Mouse (Mus musculus): ENCODE data around the gene Ttc7b. TPM values are rescaled to one million over a fixed set of nuclear protein-coding genes. Genes with fewer than 3 reads are reported as not detected.

Gene Ttc7b
- polyA plus RNA-seq, 1 experiment: 9.2 TPM

GRCm38 (mm10) chr12:100356407-100356806 lies 164.2 kb downstream of the Ttc7b start:
- no peaks in the 10 kb centered on the region for H3K36me3 ChIP-seq (ENCODE audit: control insufficient read depth, insufficient read depth)
- no peak overlapping the region for H3K4me3 ChIP-seq (ENCODE audit: insufficient read depth, poor library complexity, severe bottlenecking)
- H3K79me2 ChIP-seq (ENCODE audit: control insufficient read depth, insufficient read depth): no peaks in the 10 kb centered on the region
- H3K79me3 ChIP-seq (ENCODE audit: low read depth): no peaks in the 10 kb centered on the region
- no peaks in the 10 kb centered on the region for H3K27me3 ChIP-seq (ENCODE audit: control insufficient read depth, insufficient read depth, insufficient read length)
- no peak overlapping the region for H3ac ChIP-seq (ENCODE audit: control insufficient read depth, insufficient read length, low read depth)
- no peak for TF ChIP-seq CEBPB (IDR thresholded peaks at IDR 0.05; ENCODE audit: low read depth)
- no peak for TF ChIP-seq MYOG (IDR thresholded peaks at IDR 0.05; ENCODE audit: control insufficient read depth, extremely low read depth, insufficient read length)
- no peak for TF ChIP-seq USF1 (IDR thresholded peaks at IDR 0.05; ENCODE audit: low read depth)
- no peak for TF ChIP-seq MAX (IDR thresholded peaks at IDR 0.05)
- TF ChIP-seq MYOD1 (IDR thresholded peaks at IDR 0.05; ENCODE audit: control insufficient read depth, insufficient read length, low read depth): no peak
- TF ChIP-seq FOSL1 (IDR thresholded peaks at IDR 0.05; ENCODE audit: insufficient read depth, low read length, poor library complexity, severe bottlenecking): no peak
- no peak for TF ChIP-seq CTCF (IDR thresholded peaks at IDR 0.05; ENCODE audit: control insufficient read depth, insufficient read depth, insufficient read length)

- no peak overlapping the region for H3K4me3 ChIP-seq (ENCODE audit: insufficient read depth, poor library complexity, severe bottlenecking)
- no peaks in the 10 kb centered on the region for H3K79me2 ChIP-seq (ENCODE audit: control insufficient read depth, insufficient read depth)
- H3K79me3 ChIP-seq (ENCODE audit: low read depth): no peaks in the 10 kb centered on the region
- H3ac ChIP-seq (ENCODE audit: control insufficient read depth, insufficient read length, low read depth): no peak overlapping the region
- TF ChIP-seq USF1 (IDR thresholded peaks at IDR 0.05; ENCODE audit: low read depth) (no peak), MAX (IDR thresholded peaks at IDR 0.05) (no peak), FOSL1 (IDR thresholded peaks at IDR 0.05; ENCODE audit: insufficient read depth, low read length, poor library complexity, severe bottlenecking) (no peak), MYOG (IDR thresholded peaks at IDR 0.05; ENCODE audit: control insufficient read depth, extremely low read depth, insufficient read length) (no peak), CTCF (IDR thresholded peaks at IDR 0.05; ENCODE audit: control insufficient read depth, insufficient read depth, insufficient read length) (no peak), MYOD1 (IDR thresholded peaks at IDR 0.05; ENCODE audit: control insufficient read depth, insufficient read length, low read depth) (no peak), CEBPB (IDR thresholded peaks at IDR 0.05; ENCODE audit: low read depth) (no peak)
- H3K27me3 ChIP-seq (ENCODE audit: control insufficient read depth, insufficient read depth, insufficient read length): no peaks in the 10 kb centered on the region
- H3K36me3 ChIP-seq (ENCODE audit: control insufficient read depth, insufficient read depth): no peaks in the 10 kb centered on the region
Measured at GRCm38 (mm10) chr12:100355565-100355964, 165.1 kb downstream of the Ttc7b start.

GRCm38 (mm10) chr12:100353954-100354353 lies 166.7 kb downstream of the Ttc7b start:
- Histone ChIP-seq H3K27me3 (ENCODE audit: control insufficient read depth, insufficient read depth, insufficient read length) (no peaks in the 10 kb centered on the region), H3ac (ENCODE audit: control insufficient read depth, insufficient read length, low read depth) (no peak overlapping the region), H3K79me2 (ENCODE audit: control insufficient read depth, insufficient read depth) (no peaks in the 10 kb centered on the region), H3K36me3 (ENCODE audit: control insufficient read depth, insufficient read depth) (no peaks in the 10 kb centered on the region), H3K79me3 (ENCODE audit: low read depth) (no peaks in the 10 kb centered on the region), H3K4me3 (ENCODE audit: insufficient read depth, poor library complexity, severe bottlenecking) (no peak overlapping the region)
- TF ChIP-seq FOSL1 (IDR thresholded peaks at IDR 0.05; ENCODE audit: insufficient read depth, low read length, poor library complexity, severe bottlenecking): no peak
- TF ChIP-seq CTCF (IDR thresholded peaks at IDR 0.05; ENCODE audit: control insufficient read depth, insufficient read depth, insufficient read length): no peak
- no peak for TF ChIP-seq MYOG (IDR thresholded peaks at IDR 0.05; ENCODE audit: control insufficient read depth, extremely low read depth, insufficient read length)
- peak; percentile 42 for TF ChIP-seq CEBPB (IDR thresholded peaks at IDR 0.05; ENCODE audit: low read depth)
- TF ChIP-seq USF1 (IDR thresholded peaks at IDR 0.05; ENCODE audit: low read depth): no peak
- TF ChIP-seq MYOD1 (IDR thresholded peaks at IDR 0.05; ENCODE audit: control insufficient read depth, insufficient read length, low read depth): no peak
- peak; percentile 88 for TF ChIP-seq MAX (IDR thresholded peaks at IDR 0.05)

GRCm38 (mm10) chr12:100353075-100353782 lies 167.4 kb downstream of the Ttc7b start:
- no peaks in the 10 kb centered on the region for H3K79me2 ChIP-seq (ENCODE audit: control insufficient read depth, insufficient read depth)
- H3K36me3 ChIP-seq (ENCODE audit: control insufficient read depth, insufficient read depth): no peaks in the 10 kb centered on the region
- no peaks in the 10 kb centered on the region for H3K27me3 ChIP-seq (ENCODE audit: control insufficient read depth, insufficient read depth, insufficient read length)
- TF ChIP-seq MAX (IDR thresholded peaks at IDR 0.05) (no peak), CEBPB (IDR thresholded peaks at IDR 0.05; ENCODE audit: low read depth) (no peak), MYOG (IDR thresholded peaks at IDR 0.05; ENCODE audit: control insufficient read depth, extremely low read depth, insufficient read length) (no peak), MYOD1 (IDR thresholded peaks at IDR 0.05; ENCODE audit: control insufficient read depth, insufficient read length, low read depth) (no peak), USF1 (IDR thresholded peaks at IDR 0.05; ENCODE audit: low read depth) (no peak), FOSL1 (IDR thresholded peaks at IDR 0.05; ENCODE audit: insufficient read depth, low read length, poor library complexity, severe bottlenecking) (no peak), CTCF (IDR thresholded peaks at IDR 0.05; ENCODE audit: control insufficient read depth, insufficient read depth, insufficient read length) (no peak)
- H3ac ChIP-seq (ENCODE audit: control insufficient read depth, insufficient read length, low read depth): no peak overlapping the region
- no peaks in the 10 kb centered on the region for H3K79me3 ChIP-seq (ENCODE audit: low read depth)
- no peak overlapping the region for H3K4me3 ChIP-seq (ENCODE audit: insufficient read depth, poor library complexity, severe bottlenecking)

- TF ChIP-seq MAX (IDR thresholded peaks at IDR 0.05) (no peak), FOSL1 (IDR thresholded peaks at IDR 0.05; ENCODE audit: insufficient read depth, low read length, poor library complexity, severe bottlenecking) (no peak), CEBPB (IDR thresholded peaks at IDR 0.05; ENCODE audit: low read depth) (no peak), MYOG (IDR thresholded peaks at IDR 0.05; ENCODE audit: control insufficient read depth, extremely low read depth, insufficient read length) (no peak), CTCF (IDR thresholded peaks at IDR 0.05; ENCODE audit: control insufficient read depth, insufficient read depth, insufficient read length) (no peak), MYOD1 (IDR thresholded peaks at IDR 0.05; ENCODE audit: control insufficient read depth, insufficient read length, low read depth) (no peak), USF1 (IDR thresholded peaks at IDR 0.05; ENCODE audit: low read depth) (no peak)
- Histone ChIP-seq H3K4me3 (ENCODE audit: insufficient read depth, poor library complexity, severe bottlenecking) (no peak overlapping the region), H3K27me3 (ENCODE audit: control insufficient read depth, insufficient read depth, insufficient read length) (no peaks in the 10 kb centered on the region), H3K79me3 (ENCODE audit: low read depth) (no peaks in the 10 kb centered on the region), H3K79me2 (ENCODE audit: control insufficient read depth, insufficient read depth) (no peaks in the 10 kb centered on the region), H3ac (ENCODE audit: control insufficient read depth, insufficient read length, low read depth) (no peak overlapping the region), H3K36me3 (ENCODE audit: control insufficient read depth, insufficient read depth) (no peaks in the 10 kb centered on the region)
Measured at GRCm38 (mm10) chr12:100352094-100352493, 168.5 kb downstream of the Ttc7b start.

Measured in C2C12 (cell line).